Mouse (Mus musculus) heart, embryonic 16.5 days (tissue): ENCODE data around the gene H2-Q1. TPM values are rescaled to one million over a fixed set of nuclear protein-coding genes. Genes with fewer than 3 reads are reported as not detected.
"Not testable (repeated sequence)": the region's sequence is repeated elsewhere in the genome, so short reads cannot be mapped to it uniquely, and the experiment has no call there.

Experiments used
- ATAC-seq: fragments of 200-750 bp; cut with Nextera tagmentation; replicated peaks from 2 replicates; pipeline ENCODE4 v1.8.0; 2017; ENCODE audit warnings: moderate number of reproducible peaks; ENCODE audit not compliant: insufficient read depth, low FRiP score; ENCODE audit errors: extremely low read depth
- H3K27ac ChIP-seq: fragments of 300-500 bp; sonication (generic); 2 replicates; pipeline ENCODE4 v1.5.1; 2014; ENCODE audit warnings: mild to moderate bottlenecking, low read length, control low read depth, moderate library complexity
- H3K27me3 ChIP-seq: fragments of 300-500 bp; sonication (generic); 2 replicates; pipeline ENCODE4 v1.6.1; 2014; ENCODE audit warnings: low read length, mixed read lengths; ENCODE audit not compliant: control insufficient read depth, insufficient read depth
- H3K36me3 ChIP-seq: fragments of 300-500 bp; sonication (generic); 2 replicates; pipeline ENCODE4 v1.6.1; 2014; ENCODE audit not compliant: control insufficient read depth, insufficient read depth
- H3K4me1 ChIP-seq: fragments of 300-500 bp; sonication (generic); 2 replicates; pipeline ENCODE4 v1.6.1; 2014; ENCODE audit warnings: low read length, mixed read lengths; ENCODE audit not compliant: control insufficient read depth, insufficient read depth
- H3K4me2 ChIP-seq: fragments of 300-500 bp; sonication (generic); 2 replicates; pipeline ENCODE4 v1.6.1; 2014; ENCODE audit warnings: low read depth, mild to moderate bottlenecking, control low read depth, low read length
- H3K4me3 ChIP-seq: fragments of 300-500 bp; sonication (generic); 2 replicates; pipeline ENCODE4 v1.5.1; 2014; ENCODE audit warnings: mild to moderate bottlenecking, control low read depth, low read length
- H3K9ac ChIP-seq: fragments of 300-500 bp; sonication (generic); 2 replicates; pipeline ENCODE4 v1.6.1; 2014; ENCODE audit warnings: low read length, control low read depth
- H3K9me3 ChIP-seq: fragments of 300-500 bp; sonication (generic); replicated peaks from 2 replicates; pipeline ENCODE4 v1.6.1; 2016; ENCODE audit warnings: low read length; ENCODE audit not compliant: control insufficient read depth
- WGBS: fragments of 180-500 bp; shearing (Covaris S2); extraction: QIAGEN DNeasy Blood & Tissue Kit; methylation state at CpG from one replicate; pipeline ENCODE4 v1.1.7; 2014; 5-methylcytosine and 5-hydroxymethylcytosine counted together
- polyA plus RNA-seq: library from polyadenylated mRNA; unstranded; fragments of >200 nt; fragmentation: Nextera tagmentation; extraction: Ambion mirVana; gene quantifications from 2 replicates; pipeline ENCODE4 v1.2.1, GENCODE M21; 2015

The H2-Q1 gene
- polyA plus RNA-seq, 1 experiment from 2014 or later: not detected

GRCm38 (mm10) chr17:35300261-35300945, 19.8 kb upstream of the H2-Q1 start:
- 86% methylated on average over 7 of the region's 7 CpGs for WGBS
- H3K4me3 ChIP-seq, H3K4me2 ChIP-seq, H3K27ac ChIP-seq, ATAC-seq, H3K27me3 ChIP-seq, H3K36me3 ChIP-seq, H3K9me3 ChIP-seq, H3K4me1 ChIP-seq, H3K9ac ChIP-seq: not testable (repeated sequence)

GRCm38 (mm10) chr17:35301645-35302258, 18.5 kb upstream of the H2-Q1 start:
- ATAC-seq: no peak
- 22% methylated on average over 13 of the region's 13 CpGs for WGBS

DNA sequence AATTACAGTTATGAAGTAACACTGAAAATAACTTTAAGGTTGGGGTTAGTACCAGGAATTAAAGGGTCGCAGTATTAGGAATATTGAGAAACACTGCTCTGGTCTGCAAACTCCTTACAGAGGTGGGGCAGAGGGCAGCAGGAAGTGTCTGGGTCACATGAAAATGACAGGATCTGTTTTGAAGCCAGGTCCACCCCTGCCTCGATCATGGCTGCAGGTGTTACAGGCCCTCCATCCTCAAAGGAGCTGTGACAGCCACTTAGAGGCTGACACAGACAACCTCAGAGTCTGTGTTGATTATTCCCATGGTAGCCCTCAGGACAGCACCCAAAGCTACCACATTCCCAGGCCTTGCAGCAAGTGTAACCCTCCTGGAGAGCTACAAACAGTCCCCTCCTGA, 16.9 kb upstream of the H2-Q1 start:
- Histone ChIP-seq H3K36me3 (no peaks in the 10 kb centered on the region), H3K9me3 (peaks cover 10% of the 10 kb centered on the region), H3K4me3 (no peak overlapping the region), H3K9ac (no peak overlapping the region), H3K4me2 (no peak overlapping the region), H3K27ac (no peak overlapping the region), H3K4me1 (no peaks in the 10 kb centered on the region), H3K27me3 (peaks cover 5% of the 10 kb centered on the region; the same call in 1 of the 2 replicates)
- ATAC-seq: no peak
- WGBS: 59% methylated on average over 2 of the region's 2 CpGs

More at GRCm38 (mm10) chr17:35301645-35302258, 18.5 kb upstream of the H2-Q1 start:
- no peak overlapping the region for H3K9ac ChIP-seq
- no peaks in the 10 kb centered on the region for H3K4me1 ChIP-seq
- H3K36me3 ChIP-seq: no peaks in the 10 kb centered on the region
- no peaks in the 10 kb centered on the region for H3K27me3 ChIP-seq
- 0 out of 2 replicates have a peak overlapping the region, but pooled peaks have one; percentile 26 for H3K4me2 ChIP-seq
- H3K9me3 ChIP-seq: peaks cover 10% of the 10 kb centered on the region
- H3K4me3 ChIP-seq: no peak overlapping the region
- H3K27ac ChIP-seq: no peak overlapping the region

DNA sequence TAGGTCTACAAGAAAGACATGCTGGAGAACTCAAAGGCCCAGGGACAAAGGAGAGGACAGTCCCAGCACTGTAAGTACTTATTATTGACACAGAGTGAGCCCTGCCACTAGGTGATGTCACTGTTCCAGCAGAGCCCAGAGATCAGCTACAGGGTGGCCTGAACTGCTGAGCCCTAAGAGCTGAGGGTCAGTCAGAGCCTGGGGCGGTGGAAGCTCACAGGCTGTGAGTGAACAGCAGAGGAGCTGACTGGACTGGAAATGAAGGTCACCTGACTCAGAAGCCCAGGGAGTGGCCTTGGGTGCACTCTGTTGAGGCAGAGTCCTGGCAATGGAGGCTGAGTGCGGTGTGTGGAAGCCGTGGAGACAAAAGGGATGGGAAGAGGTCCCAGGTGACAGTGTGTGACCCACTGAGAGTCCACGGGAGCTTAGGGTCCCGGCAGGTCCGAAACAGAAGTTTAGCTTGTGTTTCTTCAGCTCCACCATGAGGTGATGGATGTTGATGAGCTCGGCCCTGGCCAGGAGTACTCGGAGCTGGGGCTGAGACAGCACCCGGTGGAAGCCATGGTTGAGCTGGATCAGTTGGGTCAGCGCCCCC, 16.4 kb upstream of the H2-Q1 start:
- no peak for ATAC-seq
- WGBS: 82% methylated on average over 10 of the region's 10 CpGs
- no peaks in the 10 kb centered on the region for H3K4me1 ChIP-seq
- no peak overlapping the region for H3K4me2 ChIP-seq
- H3K27me3 ChIP-seq: peaks cover 5% of the 10 kb centered on the region; the same call in 1 of the 2 replicates
- peaks cover 10% of the 10 kb centered on the region for H3K9me3 ChIP-seq
- H3K27ac ChIP-seq: no peak overlapping the region
- no peak overlapping the region for H3K9ac ChIP-seq
- H3K36me3 ChIP-seq: no peaks in the 10 kb centered on the region
- no peak overlapping the region for H3K4me3 ChIP-seq

DNA sequence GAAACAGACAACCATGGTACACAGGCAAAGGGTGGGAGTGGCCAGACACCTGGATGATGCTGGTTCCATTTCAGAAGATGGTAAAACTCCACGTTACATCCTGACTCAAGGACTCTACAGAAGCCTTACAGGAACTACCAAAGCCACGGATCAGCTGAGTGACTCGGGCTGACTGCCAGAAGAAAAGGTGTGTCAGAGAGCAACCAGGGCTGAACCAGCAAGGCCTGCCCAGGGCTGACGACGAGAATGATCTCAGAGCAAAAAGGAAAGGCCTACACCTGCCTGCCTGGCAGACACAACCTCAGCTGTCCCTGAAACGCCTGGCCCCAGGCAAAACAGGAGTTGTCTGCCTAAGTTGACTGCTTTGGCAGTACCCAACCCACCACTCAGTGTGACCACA, 15.7 kb upstream of the H2-Q1 start:
- H3K4me1 ChIP-seq: no peaks in the 10 kb centered on the region
- H3K4me2 ChIP-seq: no peak overlapping the region
- H3K9ac ChIP-seq: no peak overlapping the region
- H3K27me3 ChIP-seq: peaks cover 5% of the 10 kb centered on the region; the same call in 1 of the 2 replicates
- peaks cover 10% of the 10 kb centered on the region for H3K9me3 ChIP-seq
- 62% methylated on average over 6 of the region's 6 CpGs for WGBS
- no peak overlapping the region for H3K4me3 ChIP-seq
- no peaks in the 10 kb centered on the region for H3K36me3 ChIP-seq
- ATAC-seq: no peak
- no peak overlapping the region for H3K27ac ChIP-seq

GRCm38 (mm10) chr17:35304921-35305320, 15.3 kb upstream of the H2-Q1 start:
- not testable (repeated sequence) for ATAC-seq, H3K4me1 ChIP-seq

DNA sequence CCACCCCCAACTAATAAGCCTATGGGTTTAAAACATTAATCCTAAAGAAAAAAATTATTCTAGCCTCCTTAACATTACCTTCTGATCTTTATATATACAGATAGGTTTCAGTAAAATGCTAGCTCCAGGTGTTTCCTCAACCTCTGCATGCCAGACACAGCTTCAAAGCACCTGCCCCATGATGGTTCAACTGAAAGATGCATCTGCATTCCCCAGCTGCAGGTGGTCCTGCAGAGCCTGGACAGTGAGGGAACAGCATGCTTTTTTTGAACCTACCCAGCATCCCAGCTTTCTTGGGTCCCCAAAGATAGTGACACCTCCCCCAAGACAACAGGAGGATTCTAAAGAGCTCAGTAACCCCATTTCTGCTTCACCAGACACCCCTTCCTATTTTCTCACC, 1.5 kb upstream of the H2-Q1 start:
- Histone ChIP-seq H3K4me1 (peaks cover 3% of the 10 kb centered on the region), H3K27me3 (peaks cover 20% of the 10 kb centered on the region), H3K9me3 (no peaks in the 10 kb centered on the region), H3K9ac (no peak overlapping the region), H3K27ac (no peak overlapping the region), H3K4me3 (no peak overlapping the region), H3K4me2 (no peak overlapping the region), H3K36me3 (no peaks in the 10 kb centered on the region)
- no peak for ATAC-seq

More at GRCm38 (mm10) chr17:35304921-35305320, 15.3 kb upstream of the H2-Q1 start:
- H3K9me3 ChIP-seq, H3K4me3 ChIP-seq, H3K36me3 ChIP-seq, H3K27ac ChIP-seq, H3K27me3 ChIP-seq, H3K4me2 ChIP-seq, H3K9ac ChIP-seq: not testable (repeated sequence)
- 77% methylated on average over 8 of the region's 8 CpGs for WGBS

DNA sequence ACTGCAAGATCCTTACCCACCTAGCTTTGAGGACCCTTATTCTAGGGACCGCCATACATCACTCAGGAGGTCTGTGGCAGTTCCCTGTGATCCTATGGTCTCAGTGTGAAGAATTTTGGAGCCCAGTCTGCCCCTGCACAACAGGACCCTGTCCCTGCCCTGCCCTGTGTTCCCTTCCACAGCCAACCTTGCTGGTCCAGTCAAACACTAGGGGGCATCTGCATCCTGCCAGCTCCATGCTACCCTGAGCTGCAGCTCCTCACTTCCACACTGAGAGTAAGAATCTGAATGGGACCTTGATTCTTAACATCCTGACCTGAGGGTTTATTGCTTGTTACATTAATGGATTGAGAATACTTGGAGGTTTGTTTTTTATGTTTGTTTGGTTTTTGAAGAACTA, 4.9 kb downstream of the H2-Q1 start:
- 68% methylated on average over 1 of the region's 1 CpGs for WGBS
- not testable (repeated sequence) for H3K36me3 ChIP-seq, H3K9me3 ChIP-seq

GRCm38 (mm10) chr17:35326000-35326399, 5.8 kb downstream of the H2-Q1 start:
- not testable (repeated sequence) for H3K27ac ChIP-seq, H3K4me3 ChIP-seq, H3K4me1 ChIP-seq, H3K4me2 ChIP-seq, H3K9me3 ChIP-seq, H3K9ac ChIP-seq, H3K36me3 ChIP-seq, ATAC-seq
- H3K27me3 ChIP-seq: peaks cover 10% of the 10 kb centered on the region; the same call in 1 of the 2 replicates

More for the DNA sequence above, 4.9 kb downstream of the H2-Q1 start:
- H3K27me3 ChIP-seq: peaks cover 18% of the 10 kb centered on the region
- not testable (repeated sequence) for ATAC-seq, H3K4me1 ChIP-seq, H3K27ac ChIP-seq, H3K9ac ChIP-seq, H3K4me3 ChIP-seq, H3K4me2 ChIP-seq
